Mouse (Mus musculus) liver, embryonic 16.5 days (tissue): ENCODE measurements at regions not wholly inside any gene's neighbourhood (a gene's known extent, or its start where the extent isn't known, plus 50 kb on each side); places are given as distances from the start of the nearest gene placed in this dataset.

ENCODE experiments used
- ATAC-seq: fragments of 200-750 bp; cut with Nextera tagmentation; 2 replicates; pipeline ENCODE4 v1.8.0; 2017; ENCODE audit warnings: low read depth, mild to moderate bottlenecking, moderate number of reproducible peaks, moderate library complexity
- H3K27ac ChIP-seq: fragments of 300-500 bp; sonication (generic); 2 replicates; pipeline ENCODE4 v1.5.1; 2014; ENCODE audit warnings: mild to moderate bottlenecking, low read length
- H3K27me3 ChIP-seq: fragments of 300-500 bp; sonication (generic); 2 replicates; pipeline ENCODE4 v1.6.1; 2014; ENCODE audit warnings: low read depth, low read length, mixed read lengths; ENCODE audit not compliant: control insufficient read depth, insufficient read depth
- H3K36me3 ChIP-seq: fragments of 300-500 bp; sonication (generic); 2 replicates; pipeline ENCODE4 v1.6.1; 2014; ENCODE audit warnings: mild to moderate bottlenecking; ENCODE audit not compliant: control insufficient read depth, insufficient read depth
- H3K4me1 ChIP-seq: fragments of 300-500 bp; sonication (generic); 2 replicates; pipeline ENCODE4 v1.6.1; 2014; ENCODE audit warnings: low read depth, low read length, mixed read lengths; ENCODE audit not compliant: control insufficient read depth
- H3K4me2 ChIP-seq: fragments of 300-500 bp; sonication (generic); 2 replicates; pipeline ENCODE4 v1.6.1; 2014; ENCODE audit warnings: low read depth, low read length, mixed read lengths
- H3K4me3 ChIP-seq: fragments of 300-500 bp; sonication (generic); 2 replicates; pipeline ENCODE4 v1.5.1; 2014; ENCODE audit warnings: low read depth, mild to moderate bottlenecking, low read length
- H3K9ac ChIP-seq: fragments of 300-500 bp; sonication (generic); 2 replicates; pipeline ENCODE4 v1.6.1; 2014; ENCODE audit warnings: low read depth, low read length
- H3K9me3 ChIP-seq: fragments of 300-500 bp; sonication (generic); replicated peaks from 2 replicates; pipeline ENCODE4 v1.6.1; 2016; ENCODE audit warnings: low read length; ENCODE audit not compliant: control insufficient read depth
- WGBS: fragments of 180-500 bp; shearing (Covaris S2); extraction: QIAGEN DNeasy Blood & Tissue Kit; methylation state at CpG from one replicate; pipeline ENCODE4 v1.1.7; 2014; ENCODE audit not compliant: insufficient replicate concordance; 5-methylcytosine and 5-hydroxymethylcytosine counted together

DNA sequence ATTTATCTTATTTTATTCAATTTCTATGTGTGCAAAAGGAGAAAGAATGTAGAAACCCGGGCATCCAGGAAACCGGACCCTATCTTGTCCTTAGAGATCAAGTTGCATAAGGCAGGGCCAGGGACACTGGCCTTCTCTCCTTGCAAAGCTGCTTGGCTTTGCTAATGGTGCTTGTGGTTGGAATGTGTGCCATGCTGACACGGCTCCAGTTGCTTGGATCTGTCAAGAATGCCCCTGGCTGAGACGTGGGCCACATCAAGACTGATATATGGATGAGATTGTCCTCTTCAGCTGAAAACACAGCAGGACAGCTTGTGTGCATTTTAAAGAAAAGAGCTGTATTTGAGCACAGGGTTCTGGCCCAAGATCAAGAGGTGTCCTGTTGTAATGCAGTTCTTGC lies 1047.0 kb downstream of the Adgrl2 start:
- Histone ChIP-seq H3K9ac (no peak overlapping the region), H3K27me3 (no peaks in the 10 kb centered on the region), H3K9me3 (no peaks in the 10 kb centered on the region), H3K27ac (no peak overlapping the region), H3K36me3 (no peaks in the 10 kb centered on the region), H3K4me3 (no peak overlapping the region), H3K4me2 (no peak overlapping the region), H3K4me1 (no peaks in the 10 kb centered on the region)
- ATAC-seq: no peak
- WGBS: 53% methylated on average over 4 of the region's 4 CpGs

DNA sequence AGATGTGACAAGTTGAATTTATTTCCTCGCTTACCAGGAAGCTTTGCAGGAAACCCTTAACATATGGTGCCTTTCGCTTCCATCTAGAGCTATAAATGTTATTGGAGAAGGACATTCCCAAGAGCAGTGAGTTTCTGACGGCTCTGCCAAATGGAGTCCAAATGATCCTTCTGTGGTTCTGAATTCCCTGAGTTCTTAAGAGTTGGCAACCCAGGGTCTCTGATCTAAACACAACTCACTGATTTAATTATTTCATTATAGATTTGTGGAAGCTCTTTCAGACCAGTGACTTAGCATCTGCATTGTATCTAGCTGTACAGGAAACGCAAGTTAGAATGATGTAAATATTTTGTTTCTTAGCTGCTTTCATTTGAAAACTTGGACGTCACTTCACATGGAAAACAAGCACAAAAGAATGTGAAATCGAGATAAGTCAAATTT lies 1059.5 kb downstream of the Adgrl2 start:
- no peak overlapping the region for H3K4me2 ChIP-seq
- H3K4me1 ChIP-seq: no peaks in the 10 kb centered on the region
- no peak for ATAC-seq
- H3K9ac ChIP-seq: no peak overlapping the region
- H3K36me3 ChIP-seq: no peaks in the 10 kb centered on the region
- no peaks in the 10 kb centered on the region for H3K27me3 ChIP-seq
- H3K4me3 ChIP-seq: no peak overlapping the region
- H3K27ac ChIP-seq: no peak overlapping the region
- no peaks in the 10 kb centered on the region for H3K9me3 ChIP-seq
- WGBS: 41% methylated on average over 6 of the region's 6 CpGs

DNA sequence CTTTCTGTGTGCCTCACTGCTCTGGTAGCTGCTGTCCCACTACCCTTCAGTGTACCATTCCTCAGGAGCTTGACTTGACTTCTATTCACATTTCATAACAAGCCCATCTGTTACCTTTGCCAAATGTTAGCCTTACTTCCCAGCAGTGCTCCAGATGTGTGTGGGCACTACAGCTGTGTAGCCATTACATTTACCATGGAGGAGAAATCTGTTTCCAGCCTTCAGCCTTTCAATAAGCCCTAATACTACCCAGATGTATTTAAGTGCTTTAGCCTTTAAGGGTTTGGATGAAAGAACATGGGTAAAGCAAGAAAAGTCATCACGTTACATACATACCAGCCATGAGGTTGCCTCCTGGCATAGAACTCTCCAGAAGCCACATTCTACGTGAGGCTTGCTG lies 1068.0 kb downstream of the Ttll7 start:
- no peaks in the 10 kb centered on the region for H3K9me3 ChIP-seq
- 67% methylated on average over 2 of the region's 2 CpGs for WGBS
- no peaks in the 10 kb centered on the region for H3K4me1 ChIP-seq
- no peak overlapping the region for H3K4me2 ChIP-seq
- H3K27me3 ChIP-seq: no peaks in the 10 kb centered on the region
- no peaks in the 10 kb centered on the region for H3K36me3 ChIP-seq
- no peak overlapping the region for H3K4me3 ChIP-seq
- no peak overlapping the region for H3K9ac ChIP-seq
- no peak for ATAC-seq
- no peak overlapping the region for H3K27ac ChIP-seq

DNA sequence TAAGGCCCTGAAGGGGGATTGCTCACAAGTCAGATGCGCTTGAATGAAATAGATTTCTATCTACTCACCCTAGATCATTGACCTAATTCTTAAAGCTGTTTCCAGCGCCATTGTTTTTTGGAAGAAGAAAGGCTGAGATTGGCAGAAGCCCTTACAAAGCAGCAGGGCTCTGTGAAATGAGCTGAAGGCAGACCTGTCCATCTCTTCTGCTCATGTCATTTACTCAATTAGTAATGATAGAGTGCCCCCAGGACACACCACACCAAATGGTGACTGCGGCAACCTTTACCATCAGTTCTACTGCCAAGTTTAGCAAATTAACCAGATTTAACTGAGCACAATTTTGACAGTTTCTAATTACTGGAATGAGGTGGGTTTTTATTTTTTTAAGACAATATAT lies 1067.5 kb downstream of the Ttll7 start:
- H3K9ac ChIP-seq: no peak overlapping the region
- H3K27ac ChIP-seq: no peak overlapping the region
- ATAC-seq: no peak
- H3K4me3 ChIP-seq: no peak overlapping the region
- no peaks in the 10 kb centered on the region for H3K27me3 ChIP-seq
- no peaks in the 10 kb centered on the region for H3K4me1 ChIP-seq
- no peaks in the 10 kb centered on the region for H3K36me3 ChIP-seq
- WGBS: 71% methylated on average over 3 of the region's 3 CpGs
- no peaks in the 10 kb centered on the region for H3K9me3 ChIP-seq
- H3K4me2 ChIP-seq: no peak overlapping the region

DNA sequence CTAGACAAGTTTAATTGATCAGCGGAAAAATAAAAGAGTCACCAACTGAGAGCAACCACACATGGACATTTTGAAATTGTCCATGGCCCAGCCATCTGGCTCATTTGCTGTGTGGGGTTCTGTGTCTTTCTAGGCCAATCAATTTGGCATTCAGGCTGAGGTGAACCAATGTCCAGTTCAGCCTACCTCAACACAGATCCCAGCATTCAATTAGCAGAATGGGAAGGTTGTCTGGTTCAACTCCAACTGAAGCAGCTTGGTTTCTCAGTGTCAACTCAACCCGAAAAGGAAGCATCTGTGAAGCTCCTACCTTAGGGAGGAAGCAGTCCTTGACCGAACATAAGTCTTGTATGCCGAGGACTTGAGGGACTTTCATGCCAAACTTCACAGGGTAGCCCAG lies 1067.0 kb downstream of the Ttll7 start:
- ATAC-seq: no peak

DNA sequence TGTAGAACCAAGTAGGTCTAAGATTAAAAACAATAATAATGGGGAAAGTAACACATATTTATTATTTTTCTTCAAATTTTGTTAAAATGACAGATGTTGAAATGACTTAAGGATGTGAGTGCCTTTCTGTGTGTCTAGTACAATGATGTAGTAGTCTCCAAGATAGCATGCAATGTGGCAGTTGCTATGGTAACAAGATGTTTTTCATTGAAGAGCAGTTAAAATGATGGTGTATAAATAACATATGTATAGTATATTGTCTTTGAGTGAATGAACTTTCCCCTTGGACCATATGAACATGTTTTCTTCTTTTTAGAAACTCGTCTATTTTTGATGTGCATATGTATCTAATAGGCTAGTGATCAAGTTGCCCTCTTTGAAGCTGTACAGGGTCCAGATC lies 1044.6 kb downstream of the Ttll7 start:
- 28% methylated on average over 1 of the region's 1 CpGs for WGBS
- Histone ChIP-seq H3K9me3 (no peaks in the 10 kb centered on the region), H3K27ac (no peak overlapping the region), H3K4me1 (no peaks in the 10 kb centered on the region), H3K36me3 (no peaks in the 10 kb centered on the region), H3K9ac (no peak overlapping the region), H3K4me3 (no peak overlapping the region), H3K27me3 (no peaks in the 10 kb centered on the region), H3K4me2 (no peak overlapping the region)
- no peak for ATAC-seq

More for the DNA sequence above, 1067.0 kb downstream of the Ttll7 start:
- Histone ChIP-seq H3K4me3 (no peak overlapping the region), H3K9ac (no peak overlapping the region), H3K36me3 (no peaks in the 10 kb centered on the region), H3K9me3 (no peaks in the 10 kb centered on the region), H3K4me2 (no peak overlapping the region), H3K27ac (no peak overlapping the region), H3K27me3 (no peaks in the 10 kb centered on the region), H3K4me1 (no peaks in the 10 kb centered on the region)
- 63% methylated on average over 4 of the region's 4 CpGs for WGBS

DNA sequence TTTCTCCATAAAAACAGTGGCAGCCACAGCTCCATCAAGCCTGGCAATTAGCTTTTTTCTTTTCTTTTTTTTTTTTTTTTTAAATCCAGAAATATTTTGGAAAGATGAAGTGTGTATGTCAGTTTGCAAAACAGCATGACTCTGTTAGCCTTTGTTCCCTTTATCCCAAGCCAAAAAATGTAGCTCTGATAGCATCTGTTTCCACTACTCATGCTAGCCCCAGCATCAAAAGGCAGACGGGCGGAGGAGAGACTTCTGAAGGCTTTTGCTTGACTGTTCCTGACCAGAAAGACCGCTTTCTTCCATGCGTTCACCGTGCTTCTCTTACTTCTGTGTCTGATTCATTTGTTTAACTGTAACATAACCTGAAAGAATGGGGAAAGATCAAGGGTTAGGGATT lies 1039.5 kb downstream of the Ttll7 start:
- WGBS: 67% methylated on average over 5 of the region's 5 CpGs
- no peak overlapping the region for H3K9ac ChIP-seq
- ATAC-seq: no peak
- no peak overlapping the region for H3K27ac ChIP-seq
- no peak overlapping the region for H3K4me3 ChIP-seq
- H3K9me3 ChIP-seq: no peaks in the 10 kb centered on the region
- H3K36me3 ChIP-seq: no peaks in the 10 kb centered on the region
- H3K27me3 ChIP-seq: no peaks in the 10 kb centered on the region
- no peaks in the 10 kb centered on the region for H3K4me1 ChIP-seq
- no peak overlapping the region for H3K4me2 ChIP-seq

DNA sequence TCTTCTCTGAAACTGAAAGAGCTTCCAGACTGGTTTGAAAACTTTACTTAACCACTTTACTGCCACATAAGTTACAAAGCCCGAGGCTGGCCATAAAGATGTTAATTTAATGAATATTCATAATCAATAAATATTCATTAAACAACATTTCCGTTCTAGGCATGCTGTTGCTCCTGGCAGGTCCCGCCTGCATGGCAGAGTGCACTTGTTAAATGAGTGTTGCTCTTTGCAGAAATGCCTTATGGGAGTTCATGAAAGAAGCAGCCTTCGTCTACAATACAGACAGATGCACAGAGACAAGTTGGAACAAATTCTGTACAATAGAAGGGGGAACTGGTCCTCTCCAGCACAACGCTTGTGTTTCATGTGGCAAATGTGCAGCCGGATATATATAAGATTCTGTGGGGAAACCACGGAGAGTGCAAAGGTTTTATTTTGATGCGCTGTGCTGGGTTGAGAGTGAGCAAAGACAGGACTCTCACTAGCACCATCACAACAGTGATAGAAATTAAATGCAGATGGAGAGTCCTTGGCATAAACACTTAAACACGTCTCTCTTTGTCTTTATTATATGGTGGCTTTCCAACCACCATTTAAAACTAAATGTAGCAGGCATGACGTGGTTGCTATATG lies 1034.2 kb downstream of the Ttll7 start:
- H3K4me1 ChIP-seq: no peaks in the 10 kb centered on the region
- no peak overlapping the region for H3K4me3 ChIP-seq
- no peaks in the 10 kb centered on the region for H3K27me3 ChIP-seq
- no peaks in the 10 kb centered on the region for H3K9me3 ChIP-seq
- ATAC-seq: no peak
- H3K27ac ChIP-seq: no peak overlapping the region
- no peaks in the 10 kb centered on the region for H3K36me3 ChIP-seq
- no peak overlapping the region for H3K9ac ChIP-seq
- 59% methylated on average over 10 of the region's 10 CpGs for WGBS
- H3K4me2 ChIP-seq: no peak overlapping the region

DNA sequence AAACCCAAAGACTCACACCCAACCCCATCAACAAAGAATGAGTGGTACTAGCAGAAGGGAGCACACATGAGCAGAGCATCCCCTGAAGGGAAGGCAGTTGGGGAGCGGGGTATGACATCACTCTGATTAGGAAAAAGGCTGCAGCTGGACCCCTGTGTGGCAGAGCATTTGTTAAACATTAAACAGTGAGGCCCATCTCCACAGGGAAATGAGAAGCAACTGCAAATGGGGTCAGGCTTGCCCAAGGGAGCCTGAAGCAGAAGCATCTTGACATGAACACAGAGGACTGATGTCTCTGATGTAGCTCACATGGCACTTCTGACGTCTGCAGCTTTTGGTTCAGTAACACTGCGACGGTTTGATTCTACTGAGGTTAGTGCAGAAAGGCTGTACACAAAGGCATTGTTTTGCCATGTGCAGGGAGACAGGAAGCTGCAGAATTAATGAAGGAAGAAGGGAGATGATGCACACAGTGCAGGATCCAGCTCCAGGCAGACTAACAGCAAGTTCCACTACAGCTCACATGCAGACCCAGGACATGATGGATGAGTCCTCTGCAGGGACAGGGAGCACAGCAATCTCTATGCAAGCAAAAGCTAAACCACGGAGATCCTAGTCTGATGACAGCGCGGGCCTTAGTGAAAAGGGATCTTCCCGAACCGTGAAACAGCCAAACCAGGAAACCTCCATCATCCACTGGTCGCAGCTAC lies 1030.9 kb downstream of the Ttll7 start:
- no peak overlapping the region for H3K4me3 ChIP-seq
- 58% methylated on average over 10 of the region's 10 CpGs for WGBS
- no peak overlapping the region for H3K4me2 ChIP-seq

More for the DNA sequence above, 1030.9 kb downstream of the Ttll7 start:
- no peaks in the 10 kb centered on the region for H3K4me1 ChIP-seq
- H3K27ac ChIP-seq: no peak overlapping the region
- no peak overlapping the region for H3K9ac ChIP-seq
- H3K36me3 ChIP-seq: no peaks in the 10 kb centered on the region
- no peaks in the 10 kb centered on the region for H3K9me3 ChIP-seq
- H3K27me3 ChIP-seq: no peaks in the 10 kb centered on the region
- ATAC-seq: no peak
